Mouse (Mus musculus): ENCODE data around the gene Tubb2b. TPM values are rescaled to one million over a fixed set of nuclear protein-coding genes. Genes with fewer than 3 reads are reported as not detected.

Gene Tubb2b
- polyA plus RNA-seq, 1 experiment = 1.7 TPM

GRCm38 (mm10) chr13:34128276-34129114 is 1.8 kb downstream of the Tubb2b start:
- no peak overlapping the region for H3K4me3 ChIP-seq (ENCODE audit: insufficient read depth, low read depth, low read length)

GRCm38 (mm10) chr13:34125711-34126110 is 4.6 kb downstream of the Tubb2b start:
- Histone ChIP-seq H3K4me3 (ENCODE audit: insufficient read depth, low read depth, low read length) (no peak overlapping the region), H3K4me1 (ENCODE audit: control insufficient read depth, insufficient read depth, insufficient read length, low read length) (no peaks in the 10 kb centered on the region; the same call in 1 of the 2 replicates), H3K27ac (replicated peaks; ENCODE audit: low read depth, low read length) (no peak overlapping the region)

More at GRCm38 (mm10) chr13:34128276-34129114, 1.8 kb downstream of the Tubb2b start:
- H3K4me1 ChIP-seq (ENCODE audit: control insufficient read depth, insufficient read depth, insufficient read length, low read length) = peaks cover 13% of the 10 kb centered on the region
- H3K27ac ChIP-seq (replicated peaks; ENCODE audit: low read depth, low read length) = no peak overlapping the region

DNA sequence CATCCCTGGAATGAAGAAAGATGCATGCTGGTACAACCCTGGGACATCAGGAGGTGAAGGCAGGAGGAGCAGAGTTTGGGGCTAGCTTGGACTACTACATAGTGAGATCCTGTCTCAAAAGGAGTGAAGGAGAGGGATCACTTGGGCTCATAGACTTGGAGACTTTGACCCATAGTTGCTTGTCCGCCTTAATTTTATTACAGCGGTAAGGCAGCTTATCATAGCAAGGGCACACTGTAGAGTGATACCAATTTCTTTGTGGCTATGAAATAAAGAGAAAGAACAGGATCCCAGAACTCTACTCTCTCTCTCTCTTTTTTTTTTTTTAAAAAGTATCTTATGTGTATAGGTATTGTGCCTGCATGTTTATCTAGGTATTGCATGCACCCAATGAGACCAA is 9.7 kb downstream of the Tubb2b start:
- Histone ChIP-seq H3K4me3 (ENCODE audit: insufficient read depth, low read depth, low read length) (no peak overlapping the region), H3K4me1 (ENCODE audit: control insufficient read depth, insufficient read depth, insufficient read length, low read length) (no peaks in the 10 kb centered on the region)

DNA sequence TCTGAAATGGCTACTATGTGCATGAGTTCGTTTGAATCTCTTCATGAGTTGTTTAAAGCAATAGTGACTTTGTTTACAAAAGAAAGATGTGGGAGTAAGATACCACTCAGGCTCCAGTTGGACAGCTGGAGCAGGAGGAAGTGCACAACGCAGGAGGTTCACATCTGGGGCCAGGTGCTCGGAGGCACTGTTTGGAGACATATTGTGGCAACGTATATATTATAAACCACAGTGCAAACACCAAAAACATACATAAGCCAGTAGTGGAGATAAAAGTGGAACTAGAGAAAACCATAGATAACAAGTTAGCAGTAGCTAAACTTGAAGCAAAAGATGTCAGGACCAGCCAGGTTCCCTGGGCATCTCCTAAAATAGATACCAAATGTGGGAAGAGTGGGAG is 10.9 kb downstream of the Tubb2b start:
- H3K4me1 ChIP-seq (ENCODE audit: control insufficient read depth, insufficient read depth, insufficient read length, low read length) = no peaks in the 10 kb centered on the region
- no peak overlapping the region for H3K4me3 ChIP-seq (ENCODE audit: insufficient read depth, low read depth, low read length)
- no peak overlapping the region for H3K27ac ChIP-seq (replicated peaks; ENCODE audit: low read depth, low read length)

More for the DNA sequence above, 9.7 kb downstream of the Tubb2b start:
- H3K27ac ChIP-seq (replicated peaks; ENCODE audit: low read depth, low read length) = no peak overlapping the region

- H3K4me1 ChIP-seq (ENCODE audit: control insufficient read depth, insufficient read depth, insufficient read length, low read length) = no peaks in the 10 kb centered on the region
- no peak overlapping the region for H3K27ac ChIP-seq (replicated peaks; ENCODE audit: low read depth, low read length)
- H3K4me3 ChIP-seq (ENCODE audit: insufficient read depth, low read depth, low read length) = no peak overlapping the region
Measured at GRCm38 (mm10) chr13:34118816-34119215, 11.4 kb downstream of the Tubb2b start.

DNA sequence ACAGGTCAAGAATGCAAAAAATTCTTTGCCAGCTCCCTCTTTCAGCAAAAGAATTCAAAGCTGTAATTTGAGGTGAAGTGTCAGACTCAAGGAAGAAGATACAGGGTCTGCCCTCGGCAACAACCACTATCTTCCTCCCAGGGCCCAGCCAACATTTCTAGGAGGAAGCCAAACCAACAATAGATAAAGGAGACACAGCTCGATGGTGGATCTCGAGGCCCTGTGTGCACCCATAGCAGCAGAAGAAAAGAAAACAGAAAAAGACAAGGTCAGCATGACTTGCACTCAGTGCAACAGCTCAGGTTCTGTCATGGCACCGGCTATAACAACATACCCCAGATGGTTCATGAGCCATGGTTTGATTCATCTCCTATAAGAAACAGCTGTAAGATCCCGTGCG is 13.8 kb downstream of the Tubb2b start:
- no peak overlapping the region for H3K27ac ChIP-seq (replicated peaks; ENCODE audit: low read depth, low read length)
- H3K4me1 ChIP-seq (ENCODE audit: control insufficient read depth, insufficient read depth, insufficient read length, low read length) = peaks cover 3% of the 10 kb centered on the region; the same call in 1 of the 2 replicates
- no peak overlapping the region for H3K4me3 ChIP-seq (ENCODE audit: insufficient read depth, low read depth, low read length)

GRCm38 (mm10) chr13:34114654-34115053 is 15.6 kb downstream of the Tubb2b start:
- Histone ChIP-seq H3K4me3 (ENCODE audit: insufficient read depth, low read depth, low read length) (no peak overlapping the region), H3K4me1 (ENCODE audit: control insufficient read depth, insufficient read depth, insufficient read length, low read length) (peaks cover 3% of the 10 kb centered on the region; the same call in 1 of the 2 replicates), H3K27ac (replicated peaks; ENCODE audit: low read depth, low read length) (no peak overlapping the region)

GRCm38 (mm10) chr13:34113086-34113485 is 17.2 kb downstream of the Tubb2b start:
- peaks cover 3% of the 10 kb centered on the region; the same call in 1 of the 2 replicates for H3K4me1 ChIP-seq (ENCODE audit: control insufficient read depth, insufficient read depth, insufficient read length, low read length)
- peak overlapping the region; percentile 22; the same call in 1 of the 2 replicates for H3K27ac ChIP-seq (replicated peaks; ENCODE audit: low read depth, low read length)
- H3K4me3 ChIP-seq (ENCODE audit: insufficient read depth, low read depth, low read length) = no peak overlapping the region

DNA sequence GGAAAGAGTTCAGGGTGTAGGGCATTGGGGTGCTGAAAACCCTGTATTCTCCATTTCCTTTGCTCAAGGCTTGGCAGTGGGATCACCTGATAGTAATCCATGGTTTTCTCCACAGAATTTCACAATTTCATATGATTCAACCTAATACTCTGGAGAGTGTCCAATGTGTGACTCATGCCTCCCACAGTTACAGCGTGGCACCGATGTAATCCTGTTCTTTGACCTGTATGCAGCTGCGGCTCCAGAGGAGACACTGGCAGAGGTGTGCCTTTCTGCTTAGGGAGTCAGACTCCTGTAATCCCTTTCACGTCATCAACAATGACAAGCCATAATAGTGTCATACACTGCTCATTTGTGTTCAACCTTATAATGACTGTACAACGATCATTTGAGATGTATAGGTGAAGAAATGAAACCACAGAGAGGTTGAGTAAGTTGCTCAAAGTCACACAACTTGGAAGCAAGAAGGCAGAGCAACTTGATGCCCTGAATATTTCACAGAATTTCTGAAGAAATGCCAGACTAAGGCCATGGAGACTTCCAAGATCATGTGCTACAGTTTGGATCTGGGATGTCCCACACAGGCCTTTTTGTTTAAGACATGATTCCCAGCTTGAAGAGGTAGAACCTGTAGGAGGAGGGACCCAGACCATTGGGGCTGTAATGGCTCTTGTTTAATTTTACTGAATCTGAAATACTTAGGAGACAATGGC is 17.7 kb downstream of the Tubb2b start:
- peak overlapping the region; percentile 22 for H3K27ac ChIP-seq (replicated peaks; ENCODE audit: low read depth, low read length)
- H3K4me1 ChIP-seq (ENCODE audit: control insufficient read depth, insufficient read depth, insufficient read length, low read length) = peaks cover 3% of the 10 kb centered on the region; the same call in 1 of the 2 replicates
- H3K4me3 ChIP-seq (ENCODE audit: insufficient read depth, low read depth, low read length) = no peak overlapping the region

- peaks cover 3% of the 10 kb centered on the region; the same call in 1 of the 2 replicates for H3K4me1 ChIP-seq (ENCODE audit: control insufficient read depth, insufficient read depth, insufficient read length, low read length)
- no peak overlapping the region for H3K4me3 ChIP-seq (ENCODE audit: insufficient read depth, low read depth, low read length)
- no peak overlapping the region for H3K27ac ChIP-seq (replicated peaks; ENCODE audit: low read depth, low read length)
Measured at GRCm38 (mm10) chr13:34111878-34112277, 18.4 kb downstream of the Tubb2b start.

DNA sequence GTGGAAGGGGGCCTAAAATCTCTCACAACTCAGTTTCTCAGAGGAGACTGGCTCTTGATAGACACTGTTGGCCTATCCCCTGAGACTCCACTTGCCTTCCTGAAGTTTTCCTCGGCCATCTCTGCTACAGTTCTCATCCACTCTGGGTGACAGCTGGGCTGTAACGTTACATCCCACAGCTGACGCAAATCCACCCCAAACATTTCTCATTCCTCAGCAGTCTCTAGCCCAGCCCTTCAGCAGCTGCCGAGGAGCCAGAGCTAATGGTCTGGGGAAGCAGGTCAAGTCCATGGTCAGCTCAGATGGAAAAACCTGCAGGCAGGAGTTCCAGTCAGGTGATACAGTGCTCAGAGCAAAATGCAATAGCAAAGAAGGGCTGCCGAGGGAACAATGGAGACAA is 19.2 kb downstream of the Tubb2b start:
- Histone ChIP-seq H3K27ac (replicated peaks; ENCODE audit: low read depth, low read length) (no peak overlapping the region), H3K4me3 (ENCODE audit: insufficient read depth, low read depth, low read length) (no peak overlapping the region), H3K4me1 (ENCODE audit: control insufficient read depth, insufficient read depth, insufficient read length, low read length) (peaks cover 3% of the 10 kb centered on the region; the same call in 1 of the 2 replicates)

DNA sequence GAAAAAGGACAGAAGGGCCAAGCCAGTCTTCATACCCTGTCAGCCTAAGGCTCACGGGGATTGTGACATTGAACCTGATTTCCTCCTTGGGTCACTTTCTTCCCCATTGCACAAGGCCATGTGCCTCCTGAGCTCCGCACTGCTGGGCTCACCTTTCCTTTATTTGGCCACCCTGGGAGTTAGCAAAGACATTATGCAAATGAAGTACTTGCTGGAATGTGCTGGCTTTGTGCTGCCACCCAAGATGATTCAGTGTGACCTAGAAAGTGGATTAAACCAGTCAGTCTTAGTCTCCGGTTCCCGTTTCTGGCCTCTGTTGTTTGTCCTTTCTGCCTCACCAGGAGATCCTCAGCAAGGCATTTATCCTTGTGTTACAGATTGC is 20.6 kb downstream of the Tubb2b start:
- Histone ChIP-seq H3K4me3 (ENCODE audit: insufficient read depth, low read depth, low read length) (no peak overlapping the region), H3K4me1 (ENCODE audit: control insufficient read depth, insufficient read depth, insufficient read length, low read length) (peaks cover 3% of the 10 kb centered on the region; the same call in 1 of the 2 replicates), H3K27ac (replicated peaks; ENCODE audit: low read depth, low read length) (0 out of 2 replicates have a peak overlapping the region, but pooled peaks have one; percentile 28)

DNA sequence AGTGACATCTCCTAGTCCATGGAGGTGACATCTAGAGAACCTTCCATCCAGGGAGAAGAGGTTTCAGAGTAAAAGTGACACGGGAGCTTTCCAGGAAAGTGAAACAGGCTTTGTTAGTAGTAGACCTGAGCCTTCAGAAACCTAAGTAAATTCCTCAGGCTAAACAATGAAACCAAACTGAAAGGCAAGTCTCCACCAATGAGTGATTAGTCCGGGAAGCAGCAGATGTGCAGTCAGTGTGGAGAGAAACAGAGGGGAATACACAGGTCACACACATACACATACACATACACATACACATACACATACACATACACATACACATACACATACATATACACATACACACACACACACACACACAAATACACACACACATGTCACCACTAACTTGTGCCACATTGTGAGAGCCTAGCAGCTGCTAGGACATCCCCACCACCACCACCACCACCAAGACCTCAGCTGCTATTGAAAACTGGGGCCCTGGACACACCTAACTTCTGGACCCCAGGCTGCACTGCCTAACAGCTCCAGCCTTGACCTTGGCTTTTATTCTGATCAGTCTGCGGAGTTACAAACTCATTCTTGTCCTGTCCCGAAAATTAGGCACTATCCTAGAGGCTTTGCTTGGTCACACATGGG is 21.1 kb downstream of the Tubb2b start:
- peaks cover 3% of the 10 kb centered on the region; the same call in 1 of the 2 replicates for H3K4me1 ChIP-seq (ENCODE audit: control insufficient read depth, insufficient read depth, insufficient read length, low read length)
- 0 out of 2 replicates have a peak overlapping the region, but pooled peaks have one; percentile 25 for H3K27ac ChIP-seq (replicated peaks; ENCODE audit: low read depth, low read length)

GRCm38 (mm10) chr13:34106999-34107398 is 23.3 kb downstream of the Tubb2b start:
- Histone ChIP-seq H3K4me3 (ENCODE audit: insufficient read depth, low read depth, low read length) (no peak overlapping the region), H3K27ac (replicated peaks; ENCODE audit: low read depth, low read length) (no peak overlapping the region; the same call in 1 of the 2 replicates)

More for the DNA sequence above, 21.1 kb downstream of the Tubb2b start:
- no peak overlapping the region for H3K4me3 ChIP-seq (ENCODE audit: insufficient read depth, low read depth, low read length)

DNA sequence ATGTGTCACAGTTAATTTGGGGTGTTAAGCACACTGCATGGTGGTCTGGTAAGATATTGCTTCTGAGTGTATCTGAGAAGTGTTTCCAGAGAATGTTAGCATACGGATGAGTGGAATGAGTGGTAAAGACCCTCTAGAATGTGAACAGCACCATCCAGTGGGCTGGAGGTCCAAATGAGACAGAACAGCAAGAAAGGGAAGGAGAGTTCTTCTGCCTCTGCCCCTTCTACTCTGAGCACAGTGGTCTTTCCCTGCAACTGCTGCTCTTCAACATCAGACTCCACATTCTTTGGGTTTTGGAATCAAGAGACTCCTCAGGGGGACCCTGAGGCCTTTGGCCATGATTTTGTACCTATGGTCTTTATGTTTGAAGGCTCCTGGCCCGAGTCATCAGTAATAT is 24.0 kb downstream of the Tubb2b start:
- Histone ChIP-seq H3K4me3 (ENCODE audit: insufficient read depth, low read depth, low read length) (no peak overlapping the region), H3K4me1 (ENCODE audit: control insufficient read depth, insufficient read depth, insufficient read length, low read length) (no peaks in the 10 kb centered on the region; the same call in 1 of the 2 replicates), H3K27ac (replicated peaks; ENCODE audit: low read depth, low read length) (no peak overlapping the region)

More at GRCm38 (mm10) chr13:34106999-34107398, 23.3 kb downstream of the Tubb2b start:
- no peaks in the 10 kb centered on the region for H3K4me1 ChIP-seq (ENCODE audit: control insufficient read depth, insufficient read depth, insufficient read length, low read length)

All from brown adipose tissue, adult 24 weeks (tissue).